Mouse (Mus musculus) limb, embryonic 14.5 days (tissue): Measurements from ENCODE around the gene Nav2. TPM values are rescaled to one million over a fixed set of nuclear protein-coding genes. Genes with fewer than 3 reads are reported as not detected.
A peak's percentile ranks its signal among the peaks of the same experiment; 100 is the strongest.

Experiments used
- ATAC-seq: fragments of 200-750 bp; cut with Nextera tagmentation; 2 replicates; pipeline ENCODE4 v1.8.0; 2017; ENCODE audit warnings: low read depth, moderate number of reproducible peaks, moderate TSS enrichment; ENCODE audit not compliant: low FRiP score
- DNase-seq: peaks from one replicate; pipeline ENCODE4 v3.0.0-alpha.2; 2015; ENCODE audit warnings: low spot score
- H3K27ac ChIP-seq: fragments of 300-500 bp; sonication (generic); replicated peaks from 2 replicates; pipeline ENCODE4 v1.5.1; 2014; ENCODE audit warnings: low read depth, mild to moderate bottlenecking, low read length, moderate library complexity, mixed read lengths
- H3K27me3 ChIP-seq: fragments of 300-500 bp; sonication (generic); 2 replicates; pipeline ENCODE4 v1.6.1; 2014; ENCODE audit warnings: low read length, mixed read lengths; ENCODE audit not compliant: control insufficient read depth, insufficient read depth
- H3K36me3 ChIP-seq: fragments of 300-500 bp; sonication (generic); 2 replicates; pipeline ENCODE4 v1.6.1; 2014; ENCODE audit warnings: mild to moderate bottlenecking, low read length, moderate library complexity, mixed read lengths; ENCODE audit not compliant: control insufficient read depth, insufficient read depth
- H3K4me1 ChIP-seq: fragments of 300-500 bp; sonication (generic); 2 replicates; pipeline ENCODE4 v1.6.1; 2014; ENCODE audit warnings: antibody characterized with exemption, low read length, mixed read lengths; ENCODE audit not compliant: control insufficient read depth, insufficient read depth
- H3K4me2 ChIP-seq: fragments of 300-500 bp; sonication (generic); replicated peaks from 2 replicates; pipeline ENCODE4 v1.6.1; 2014; ENCODE audit warnings: low read depth, mild to moderate bottlenecking, low read length, moderate library complexity; ENCODE audit not compliant: severe bottlenecking
- H3K4me3 ChIP-seq: fragments of 300-500 bp; sonication (generic); replicated peaks from 2 replicates; pipeline ENCODE4 v1.5.1; 2014; ENCODE audit warnings: low read length
- H3K9ac ChIP-seq: fragments of 300-500 bp; sonication (generic); 2 replicates; pipeline ENCODE4 v1.6.1; 2014; ENCODE audit warnings: mild to moderate bottlenecking, low read depth, low read length, moderate library complexity; ENCODE audit not compliant: severe bottlenecking
- H3K9me3 ChIP-seq: fragments of 300-500 bp; sonication (generic); 2 replicates; pipeline ENCODE4 v1.6.1; 2016; ENCODE audit warnings: low read length; ENCODE audit not compliant: control insufficient read depth
- POLR2A ChIP-seq: fragments of 200-500 bp; IDR thresholded peaks from 2 replicates; pipeline ENCODE4 v1.8.0; 2012; ENCODE audit warnings: inconsistent platforms, mild to moderate bottlenecking, moderate library complexity, borderline replicate concordance; ENCODE audit not compliant: insufficient read depth, insufficient read length; ENCODE audit errors: extremely low read depth
- WGBS: fragments of 180-500 bp; shearing (Covaris S2); extraction: QIAGEN DNeasy Blood & Tissue Kit; methylation state at CpG from one replicate; pipeline ENCODE4 v1.1.7; 2014; 5-methylcytosine and 5-hydroxymethylcytosine counted together
- polyA plus RNA-seq, 2 experiments: library from polyadenylated mRNA; depleted of rRNA in 1 of 2; stranded (reverse) in 1 of 2; unstranded in 1 of 2; fragments of >200 nt; fragmentation: Nextera tagmentation in 1 of 2; extraction: Ambion mirVana in 1 of 2; gene quantifications; 2 replicates each; pipeline versions ENCODE4 v1.2.1 to v1.2.3; 2012 to 2014

Nav2 gene
- polyA plus RNA-seq, 2 experiments, result 15.8 to 16.8 TPM

DNA sequence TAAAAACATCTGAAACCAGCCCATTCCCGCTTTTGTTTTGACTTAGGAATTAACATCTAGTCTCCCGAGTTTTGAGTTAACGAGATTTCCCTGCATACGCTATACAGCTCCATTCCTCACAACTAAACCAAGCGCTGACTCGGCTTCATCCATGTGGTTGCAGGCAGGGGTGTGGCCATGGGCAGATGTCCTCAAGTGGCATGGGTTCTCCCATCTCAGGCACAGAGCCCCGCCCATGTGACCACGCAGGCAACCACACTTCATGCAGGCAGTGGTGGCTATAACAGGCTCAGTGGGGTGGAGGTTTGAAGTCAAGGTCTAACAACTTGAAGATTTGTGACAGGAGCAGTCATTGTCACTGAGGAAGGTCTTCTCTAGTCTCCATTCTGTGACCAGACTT is 138.8 kb downstream of the Nav2 start:
- no peak for TF ChIP-seq POLR2A
- Histone ChIP-seq H3K9ac (no peak overlapping the region), H3K27me3 (0 out of 2 replicates have a peak, but pooled peaks cover 3% of the 10 kb centered on the region), H3K4me1 (peaks cover 3% of the 10 kb centered on the region), H3K9me3 (no peaks in the 10 kb centered on the region), H3K27ac (no peak overlapping the region), H3K36me3 (no peaks in the 10 kb centered on the region), H3K4me3 (no peak overlapping the region), H3K4me2 (no peak overlapping the region)
- 46% methylated on average over 8 of the region's 8 CpGs for WGBS
- ATAC-seq, result no peak
- DNase-seq, result peak; percentile 15

GRCm38 (mm10) chr7:49052871-49053618 is 144.5 kb downstream of the Nav2 start:
- Histone ChIP-seq H3K9me3 (no peaks in the 10 kb centered on the region), H3K4me2 (no peak overlapping the region), H3K4me3 (no peak overlapping the region), H3K36me3 (no peaks in the 10 kb centered on the region), H3K4me1 (peaks cover 5% of the 10 kb centered on the region; the same call in 1 of the 2 replicates), H3K9ac (no peak overlapping the region), H3K27me3 (no peaks in the 10 kb centered on the region), H3K27ac (no peak overlapping the region)
- DNase-seq (no peak), ATAC-seq (no peak)
- 83% methylated on average over 9 of the region's 9 CpGs for WGBS
- TF ChIP-seq POLR2A, result no peak

DNA sequence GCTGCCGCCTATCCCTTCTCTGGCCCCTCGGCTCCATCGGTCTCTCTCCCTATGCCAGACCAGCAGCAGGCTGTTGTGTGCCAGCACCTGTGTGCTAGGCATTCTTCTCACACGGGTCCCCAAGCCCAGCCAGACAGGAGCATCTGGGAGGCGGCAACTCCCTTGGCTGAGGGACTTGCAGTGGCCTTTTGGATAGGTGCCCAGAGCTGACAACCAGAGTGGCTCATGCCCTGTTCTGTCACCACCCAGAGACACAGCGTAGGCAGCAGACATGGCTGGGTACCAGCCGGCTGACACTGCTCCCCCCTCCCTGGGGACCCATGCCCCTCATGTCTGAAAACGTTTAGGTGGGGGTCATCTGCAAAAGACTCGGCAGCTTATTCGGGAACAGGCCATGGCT is 146.8 kb downstream of the Nav2 start:
- Histone ChIP-seq H3K27ac (no peak overlapping the region), H3K4me3 (no peak overlapping the region), H3K4me1 (peaks cover 6% of the 10 kb centered on the region; the same call in 1 of the 2 replicates), H3K36me3 (no peaks in the 10 kb centered on the region), H3K9me3 (no peaks in the 10 kb centered on the region), H3K27me3 (no peaks in the 10 kb centered on the region), H3K9ac (no peak overlapping the region), H3K4me2 (no peak overlapping the region)
- no peak for ATAC-seq
- 86% methylated on average over 10 of the region's 10 CpGs for WGBS
- no peak for TF ChIP-seq POLR2A
- DNase-seq, result no peak

GRCm38 (mm10) chr7:49058304-49059012 is 149.9 kb downstream of the Nav2 start:
- ATAC-seq (no peak), DNase-seq (no peak)
- H3K4me2 ChIP-seq, result no peak overlapping the region
- no peak overlapping the region for H3K9ac ChIP-seq
- H3K27ac ChIP-seq, result no peak overlapping the region
- TF ChIP-seq POLR2A, result no peak
- H3K4me1 ChIP-seq, result peaks cover 6% of the 10 kb centered on the region; the same call in 1 of the 2 replicates
- no peaks in the 10 kb centered on the region for H3K36me3 ChIP-seq
- WGBS, result 64% methylated on average over 8 of the region's 8 CpGs
- H3K4me3 ChIP-seq, result no peak overlapping the region
- no peaks in the 10 kb centered on the region for H3K27me3 ChIP-seq
- no peaks in the 10 kb centered on the region for H3K9me3 ChIP-seq

GRCm38 (mm10) chr7:49064792-49065521 is 156.4 kb downstream of the Nav2 start:
- no peak for DNase-seq
- no peaks in the 10 kb centered on the region for H3K9me3 ChIP-seq
- 82% methylated on average over 4 of the region's 4 CpGs for WGBS

More at GRCm38 (mm10) chr7:49064792-49065521, 156.4 kb downstream of the Nav2 start:
- Histone ChIP-seq H3K4me3 (no peak overlapping the region), H3K4me2 (no peak overlapping the region), H3K36me3 (no peaks in the 10 kb centered on the region), H3K4me1 (0 out of 2 replicates have a peak, but pooled peaks cover 6% of the 10 kb centered on the region), H3K9ac (no peak overlapping the region), H3K27me3 (no peaks in the 10 kb centered on the region), H3K27ac (no peak overlapping the region)
- no peak for ATAC-seq
- TF ChIP-seq POLR2A, result no peak
